Mouse (Mus musculus) stomach, embryonic 14.5 days (tissue): ENCODE results near the gene Gabpb1. TPM values are rescaled to one million over a fixed set of nuclear protein-coding genes. Genes with fewer than 3 reads are reported as not detected.

ENCODE experiments used
- ATAC-seq: fragments of 200-750 bp; cut with Nextera tagmentation; 2 replicates; pipeline ENCODE4 v1.8.0; 2017; ENCODE audit warnings: low read depth, moderate TSS enrichment; ENCODE audit not compliant: insufficient number of reproducible peaks, insufficient read depth, low FRiP score
- H3K27ac ChIP-seq: fragments of 300-500 bp; sonication (generic); 2 replicates; pipeline ENCODE4 v1.5.1; 2014; ENCODE audit warnings: mild to moderate bottlenecking, low read length, moderate library complexity, mixed read lengths
- H3K27me3 ChIP-seq: fragments of 300-500 bp; sonication (generic); 2 replicates; pipeline ENCODE4 v1.6.1; 2014; ENCODE audit warnings: low read length, control low read depth, mixed read lengths; ENCODE audit not compliant: control insufficient read depth, insufficient read depth
- H3K36me3 ChIP-seq: fragments of 300-500 bp; sonication (generic); 2 replicates; pipeline ENCODE4 v1.6.1; 2014; ENCODE audit warnings: mild to moderate bottlenecking, control low read depth, low read length, moderate library complexity, mixed read lengths; ENCODE audit not compliant: control insufficient read depth, insufficient read depth
- H3K4me1 ChIP-seq: fragments of 300-500 bp; sonication (generic); 2 replicates; pipeline ENCODE4 v1.6.1; 2014; ENCODE audit warnings: low read length, control low read depth, mixed read lengths; ENCODE audit not compliant: control insufficient read depth, insufficient read depth
- H3K4me2 ChIP-seq: fragments of 300-500 bp; sonication (generic); replicated peaks from 2 replicates; pipeline ENCODE4 v1.6.1; 2014; ENCODE audit warnings: low read depth, low read length, control low read depth
- H3K4me3 ChIP-seq: fragments of 300-500 bp; sonication (generic); 2 replicates; pipeline ENCODE4 v1.5.1; 2014; ENCODE audit warnings: low read depth, low read length, control low read depth
- H3K9ac ChIP-seq: fragments of 300-500 bp; sonication (generic); replicated peaks from 2 replicates; pipeline ENCODE4 v1.6.1; 2014; ENCODE audit warnings: low read depth, mild to moderate bottlenecking, control low read depth, low read length, moderate library complexity, mixed read lengths
- H3K9me3 ChIP-seq: fragments of 300-500 bp; sonication (generic); 2 replicates; pipeline ENCODE4 v1.6.1; 2016; ENCODE audit warnings: low read depth, low read length, control low read depth; ENCODE audit not compliant: control insufficient read depth
- WGBS: fragments of 180-500 bp; shearing (Covaris S2); extraction: QIAGEN DNeasy Blood & Tissue Kit; methylation state at CpG from one replicate; pipeline ENCODE4 v1.1.7; 2014; 5-methylcytosine and 5-hydroxymethylcytosine counted together
- polyA plus RNA-seq: library from polyadenylated mRNA; unstranded; fragments of >200 nt; fragmentation: Nextera tagmentation; extraction: Ambion mirVana; gene quantifications from 2 replicates; pipeline ENCODE4 v1.2.1, GENCODE M21; 2014

Gene Gabpb1
- polyA plus RNA-seq, 1 experiment from 2014 or later = 45.9 TPM

GRCm38 (mm10) chr2:126682937-126683336 is 6.8 kb upstream of the Gabpb1 start:
- H3K36me3 ChIP-seq = peaks cover 7% of the 10 kb centered on the region; the same call in 1 of the 2 replicates
- no peaks in the 10 kb centered on the region for H3K4me1 ChIP-seq
- ATAC-seq = no peak
- WGBS = 79% methylated on average over 1 of the region's 1 CpGs
- H3K4me2 ChIP-seq = no peak overlapping the region
- H3K27me3 ChIP-seq = no peaks in the 10 kb centered on the region
- peaks cover 5% of the 10 kb centered on the region; the same call in 1 of the 2 replicates for H3K9me3 ChIP-seq
- no peak overlapping the region for H3K27ac ChIP-seq
- no peak overlapping the region for H3K4me3 ChIP-seq
- H3K9ac ChIP-seq = no peak overlapping the region

GRCm38 (mm10) chr2:126682333-126682732 is 6.2 kb upstream of the Gabpb1 start:
- no peaks in the 10 kb centered on the region for H3K27me3 ChIP-seq
- peaks cover 7% of the 10 kb centered on the region; the same call in 1 of the 2 replicates for H3K36me3 ChIP-seq
- 63% methylated on average over 2 of the region's 2 CpGs for WGBS
- H3K4me3 ChIP-seq = no peak overlapping the region
- no peak overlapping the region for H3K4me2 ChIP-seq
- no peaks in the 10 kb centered on the region for H3K4me1 ChIP-seq
- H3K27ac ChIP-seq = no peak overlapping the region
- H3K9ac ChIP-seq = no peak overlapping the region
- ATAC-seq = no peak
- H3K9me3 ChIP-seq = peaks cover 5% of the 10 kb centered on the region; the same call in 1 of the 2 replicates

- Histone ChIP-seq H3K9me3 (peaks cover 5% of the 10 kb centered on the region; the same call in 1 of the 2 replicates), H3K4me2 (no peak overlapping the region), H3K27ac (no peak overlapping the region), H3K4me1 (peaks cover 11% of the 10 kb centered on the region), H3K9ac (no peak overlapping the region), H3K27me3 (no peaks in the 10 kb centered on the region), H3K36me3 (0 out of 2 replicates have a peak, but pooled peaks cover 7% of the 10 kb centered on the region), H3K4me3 (no peak overlapping the region)
- 90% methylated on average over 1 of the region's 1 CpGs for WGBS
- no peak for ATAC-seq
Measured at GRCm38 (mm10) chr2:126677366-126677765, 1.2 kb upstream of the Gabpb1 start.

- peak; percentile 90 for ATAC-seq
- under 1% methylated on average over 99 of the region's 99 CpGs for WGBS
- peaks cover 12% of the 10 kb centered on the region for H3K4me1 ChIP-seq
- H3K36me3 ChIP-seq = 0 out of 2 replicates have a peak, but pooled peaks cover 7% of the 10 kb centered on the region
- H3K9me3 ChIP-seq = peaks cover 3% of the 10 kb centered on the region; the same call in 1 of the 2 replicates
- peak overlapping the region; percentile 96 for H3K4me3 ChIP-seq
- H3K27ac ChIP-seq = peak overlapping the region; percentile 100
- H3K9ac ChIP-seq = peak overlapping the region; percentile 99
- peak overlapping the region; percentile 59 for H3K4me2 ChIP-seq
- H3K27me3 ChIP-seq = no peaks in the 10 kb centered on the region
Measured at GRCm38 (mm10) chr2:126675169-126676121, 692 bp downstream of the Gabpb1 start.

GRCm38 (mm10) chr2:126674441-126675168 is 1.5 kb downstream of the Gabpb1 start:
- ATAC-seq = peak; percentile 62
- 0 out of 2 replicates have a peak, but pooled peaks cover 6% of the 10 kb centered on the region for H3K36me3 ChIP-seq
- no peaks in the 10 kb centered on the region for H3K9me3 ChIP-seq
- peaks cover 12% of the 10 kb centered on the region for H3K4me1 ChIP-seq
- H3K4me2 ChIP-seq = peak overlapping the region; percentile 76
- peak overlapping the region; percentile 100 for H3K27ac ChIP-seq
- peak overlapping the region; percentile 99 for H3K9ac ChIP-seq
- under 1% methylated on average over 69 of the region's 77 CpGs for WGBS
- peak overlapping the region; percentile 96 for H3K4me3 ChIP-seq
- no peaks in the 10 kb centered on the region for H3K27me3 ChIP-seq

- Histone ChIP-seq H3K27me3 (no peaks in the 10 kb centered on the region), H3K36me3 (0 out of 2 replicates have a peak, but pooled peaks cover 4% of the 10 kb centered on the region), H3K4me3 (peak overlapping the region; percentile 96), H3K9me3 (no peaks in the 10 kb centered on the region), H3K9ac (peak overlapping the region; percentile 99), H3K4me1 (peaks cover 12% of the 10 kb centered on the region), H3K4me2 (peak overlapping the region; percentile 76), H3K27ac (peak overlapping the region; percentile 100; the same call in 1 of the 2 replicates)
- 55% methylated on average over 13 of the region's 13 CpGs for WGBS
- no peak for ATAC-seq
Measured at GRCm38 (mm10) chr2:126673317-126674242, 2.6 kb downstream of the Gabpb1 start.

GRCm38 (mm10) chr2:126668621-126669252 is 7.4 kb downstream of the Gabpb1 start:
- Histone ChIP-seq H3K9ac (no peak overlapping the region), H3K4me1 (peaks cover 12% of the 10 kb centered on the region), H3K4me2 (no peak overlapping the region), H3K9me3 (no peaks in the 10 kb centered on the region), H3K4me3 (no peak overlapping the region), H3K36me3 (no peaks in the 10 kb centered on the region), H3K27me3 (no peaks in the 10 kb centered on the region), H3K27ac (no peak overlapping the region)
- ATAC-seq = no peak
- WGBS = 84% methylated on average over 5 of the region's 5 CpGs
